Mouse (Mus musculus) lung, postnatal 0 days (tissue): ENCODE measurements around the gene Shroom3. TPM values are rescaled to one million over a fixed set of nuclear protein-coding genes. Genes with fewer than 3 reads are reported as not detected.

Experiments used
- ATAC-seq: fragments of 200-750 bp; cut with Nextera tagmentation; 2 replicates; pipeline ENCODE4 v1.8.0; 2017; ENCODE audit warnings: moderate library complexity
- DNase-seq: peaks from one replicate; pipeline ENCODE4 v3.0.0-alpha.2; 2016; ENCODE audit warnings: low spot score
- H3K27ac ChIP-seq: fragments of 300-500 bp; sonication (generic); 2 replicates; pipeline ENCODE4 v1.5.1; 2014; ENCODE audit warnings: antibody characterized with exemption, mild to moderate bottlenecking, low read length, mixed read lengths
- H3K27me3 ChIP-seq: fragments of 300-500 bp; sonication (generic); replicated peaks from 2 replicates; pipeline ENCODE4 v1.6.1; 2014; ENCODE audit warnings: low read length, mixed read lengths; ENCODE audit not compliant: insufficient read depth
- H3K36me3 ChIP-seq: fragments of 300-500 bp; sonication (generic); 2 replicates; pipeline ENCODE4 v1.6.1; 2014; ENCODE audit warnings: low read length, mixed read lengths; ENCODE audit not compliant: insufficient read depth
- H3K4me1 ChIP-seq: fragments of 300-500 bp; sonication (generic); 2 replicates; pipeline ENCODE4 v1.6.1; 2014; ENCODE audit warnings: antibody characterized with exemption, low read depth, low read length, mixed read lengths; ENCODE audit not compliant: insufficient read depth
- H3K4me2 ChIP-seq: fragments of 300-500 bp; sonication (generic); replicated peaks from 2 replicates; pipeline ENCODE4 v1.6.1; 2014; ENCODE audit warnings: low read depth, mild to moderate bottlenecking, low read length, moderate library complexity, mixed read lengths
- H3K4me3 ChIP-seq: fragments of 300-500 bp; sonication (generic); 2 replicates; pipeline ENCODE4 v1.5.1; 2014; ENCODE audit warnings: low read depth, low read length
- H3K9ac ChIP-seq: fragments of 300-500 bp; sonication (generic); replicated peaks from 2 replicates; pipeline ENCODE4 v1.6.1; 2014; ENCODE audit warnings: low read depth, mild to moderate bottlenecking
- H3K9me3 ChIP-seq: fragments of 300-500 bp; sonication (generic); 2 replicates; pipeline ENCODE4 v1.6.1; 2016; ENCODE audit warnings: low read length, mixed read lengths
- CTCF ChIP-seq: IDR thresholded peaks from 2 replicates; pipeline ENCODE4 v1.5.1; 2016; ENCODE audit warnings: antibody characterized with exemption, mild to moderate bottlenecking
- EP300 ChIP-seq: IDR thresholded peaks from 2 replicates; pipeline ENCODE4 v1.6.1; 2016; ENCODE audit warnings: antibody characterized with exemption, mild to moderate bottlenecking, control low read depth
- WGBS: fragments of 180-500 bp; shearing (Covaris S2); extraction: QIAGEN DNeasy Blood & Tissue Kit; methylation state at CpG from one replicate; pipeline ENCODE4 v1.1.7; 2014; 5-methylcytosine and 5-hydroxymethylcytosine counted together
- polyA plus RNA-seq: library from polyadenylated mRNA; unstranded; fragments of >200 nt; fragmentation: Nextera tagmentation; extraction: Ambion mirVana; gene quantifications from 2 replicates; pipeline ENCODE4 v1.2.1, GENCODE M21; 2015

Shroom3 gene
- polyA plus RNA-seq, 1 experiment from 2014 or later: 8.8 TPM

DNA sequence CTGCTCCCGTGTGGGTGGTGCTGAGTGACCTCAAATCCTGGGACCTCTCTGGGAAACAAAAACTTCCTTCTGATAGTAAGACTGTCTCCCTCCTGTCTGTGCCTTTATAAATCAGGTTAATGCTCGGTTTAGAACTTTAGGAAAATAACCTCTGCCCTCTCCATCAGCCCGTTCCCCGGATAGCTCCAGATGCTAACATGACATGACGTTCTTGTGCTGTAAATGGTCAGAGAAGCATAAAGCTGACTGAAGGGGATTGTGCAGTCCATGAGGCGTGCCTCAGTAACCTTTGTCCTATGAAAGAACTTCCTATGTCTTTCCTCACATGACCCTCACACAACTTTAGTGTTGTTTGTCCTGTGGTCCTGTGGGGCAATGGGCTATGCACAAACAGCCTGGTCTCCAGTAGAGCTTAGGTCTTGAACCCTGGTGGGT, 84.6 kb downstream of the Shroom3 start:
- Histone ChIP-seq H3K9ac (no peak overlapping the region), H3K36me3 (no peaks in the 10 kb centered on the region), H3K4me3 (no peak overlapping the region), H3K4me1 (peaks cover 2% of the 10 kb centered on the region; the same call in 1 of the 2 replicates), H3K9me3 (no peaks in the 10 kb centered on the region), H3K27me3 (no peaks in the 10 kb centered on the region), H3K27ac (no peak overlapping the region), H3K4me2 (no peak overlapping the region)
- DNase-seq (no peak), ATAC-seq (no peak)
- WGBS: 49% methylated on average over 6 of the region's 6 CpGs
- no peak for TF ChIP-seq EP300
- TF ChIP-seq CTCF: no peak

DNA sequence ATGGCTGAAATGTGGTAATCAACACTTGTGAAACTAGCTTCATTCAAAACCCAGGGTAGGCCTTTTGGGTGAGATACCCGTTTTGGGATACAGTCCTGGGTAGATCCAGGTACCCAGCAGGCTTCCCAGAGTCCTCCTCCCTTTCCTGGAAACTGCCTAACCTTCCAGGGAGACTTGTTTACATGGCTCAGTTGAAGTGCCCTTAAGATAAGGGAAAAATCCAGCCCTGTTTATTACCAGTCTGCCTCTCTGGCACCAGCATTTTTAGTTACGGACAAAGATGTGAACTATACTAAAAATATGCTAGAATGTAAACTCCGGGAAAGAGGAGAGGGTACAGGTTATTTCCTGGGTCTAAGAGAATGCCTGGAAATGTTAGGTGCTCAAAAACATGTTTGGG, 90.6 kb downstream of the Shroom3 start:
- peak; percentile 99 for TF ChIP-seq EP300
- TF ChIP-seq CTCF: no peak
- H3K4me1 ChIP-seq: no peaks in the 10 kb centered on the region
- no peak overlapping the region for H3K4me3 ChIP-seq
- no peaks in the 10 kb centered on the region for H3K9me3 ChIP-seq
- 16% methylated on average over 3 of the region's 3 CpGs for WGBS
- peak; percentile 85 for ATAC-seq
- no peaks in the 10 kb centered on the region for H3K36me3 ChIP-seq
- H3K27me3 ChIP-seq: no peaks in the 10 kb centered on the region
- H3K27ac ChIP-seq: no peak overlapping the region
- H3K9ac ChIP-seq: no peak overlapping the region
- H3K4me2 ChIP-seq: no peak overlapping the region
- DNase-seq: peak; percentile 76

DNA sequence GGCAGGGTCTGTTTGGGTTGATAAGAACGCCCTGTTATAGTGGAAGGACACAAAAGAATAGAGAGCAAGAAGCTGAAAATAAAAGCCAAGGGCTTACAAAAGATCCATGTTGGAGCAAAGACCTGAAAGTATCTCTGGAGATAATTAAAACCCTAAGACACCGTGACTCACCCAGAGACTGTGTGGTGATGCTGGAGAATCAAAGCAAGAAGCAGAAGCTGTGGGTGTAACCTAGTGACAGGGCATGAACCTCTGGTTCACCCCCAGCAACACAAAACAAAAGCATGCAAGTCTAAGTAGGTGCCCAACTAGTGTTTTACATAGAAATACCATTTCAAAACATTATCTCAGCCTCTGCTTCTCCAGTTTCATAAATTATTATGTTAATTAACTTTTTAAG, 91.2 kb downstream of the Shroom3 start:
- no peaks in the 10 kb centered on the region for H3K4me1 ChIP-seq
- no peak overlapping the region for H3K4me3 ChIP-seq
- ATAC-seq (peak; percentile 25; the same call in 1 of the 2 replicates), DNase-seq (no peak)
- 44% methylated on average over 2 of the region's 2 CpGs for WGBS
- no peaks in the 10 kb centered on the region for H3K36me3 ChIP-seq
- no peak overlapping the region for H3K9ac ChIP-seq
- H3K27ac ChIP-seq: 0 out of 2 replicates have a peak overlapping the region, but pooled peaks have one; percentile 28
- H3K27me3 ChIP-seq: no peaks in the 10 kb centered on the region
- no peak overlapping the region for H3K4me2 ChIP-seq
- TF ChIP-seq CTCF (no peak), EP300 (no peak)
- H3K9me3 ChIP-seq: no peaks in the 10 kb centered on the region

DNA sequence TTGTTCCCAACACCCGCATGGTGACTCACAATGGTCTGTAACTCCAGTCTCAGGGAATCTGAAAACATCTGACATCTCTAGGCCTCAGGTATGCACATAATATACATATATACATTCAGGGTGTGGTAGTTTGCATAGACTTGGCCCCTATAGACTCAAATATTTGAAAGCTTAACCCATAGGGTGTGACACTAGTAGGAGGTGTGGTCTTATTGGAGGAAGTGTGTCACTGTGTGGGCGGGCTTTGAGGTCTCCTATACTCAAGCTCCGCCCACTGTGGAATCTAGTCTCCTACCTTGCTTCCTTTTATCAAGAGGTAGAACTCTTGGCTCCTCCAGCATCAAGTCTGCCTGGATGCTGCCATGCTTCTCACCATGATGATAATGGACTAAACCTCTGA, 91.7 kb downstream of the Shroom3 start:
- Histone ChIP-seq H3K4me2 (no peak overlapping the region), H3K4me1 (no peaks in the 10 kb centered on the region), H3K27ac (no peak overlapping the region), H3K36me3 (no peaks in the 10 kb centered on the region), H3K9ac (no peak overlapping the region), H3K4me3 (no peak overlapping the region), H3K27me3 (no peaks in the 10 kb centered on the region), H3K9me3 (no peaks in the 10 kb centered on the region)
- DNase-seq (no peak), ATAC-seq (no peak)
- TF ChIP-seq EP300: no peak
- TF ChIP-seq CTCF: no peak
- 91% methylated on average over 3 of the region's 3 CpGs for WGBS

DNA sequence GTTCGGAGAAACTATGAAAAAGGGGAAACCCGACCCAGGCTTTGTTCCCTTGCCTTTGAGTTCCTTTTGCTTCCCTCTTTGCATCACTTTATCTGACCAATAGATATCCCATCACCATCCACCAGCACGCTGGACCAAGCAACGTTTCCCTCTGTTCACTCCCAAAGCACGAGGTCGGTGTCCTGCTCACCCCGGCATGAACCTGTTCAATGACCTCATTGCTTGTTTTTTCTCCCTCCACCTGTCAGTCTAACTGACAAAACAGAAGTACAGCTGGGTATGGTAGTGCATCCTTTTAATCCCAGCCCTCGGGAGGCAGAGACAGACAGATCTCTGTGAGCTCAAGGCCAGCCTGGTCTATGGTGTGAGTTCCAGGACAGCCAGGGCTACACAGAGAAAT, 95.2 kb downstream of the Shroom3 start:
- Histone ChIP-seq H3K4me1 (no peaks in the 10 kb centered on the region), H3K9ac (no peak overlapping the region), H3K4me2 (no peak overlapping the region), H3K9me3 (no peaks in the 10 kb centered on the region), H3K36me3 (no peaks in the 10 kb centered on the region), H3K27me3 (no peaks in the 10 kb centered on the region), H3K4me3 (no peak overlapping the region), H3K27ac (no peak overlapping the region)
- TF ChIP-seq EP300: no peak
- TF ChIP-seq CTCF: no peak
- 57% methylated on average over 8 of the region's 8 CpGs for WGBS
- no peak for ATAC-seq
- DNase-seq: no peak

DNA sequence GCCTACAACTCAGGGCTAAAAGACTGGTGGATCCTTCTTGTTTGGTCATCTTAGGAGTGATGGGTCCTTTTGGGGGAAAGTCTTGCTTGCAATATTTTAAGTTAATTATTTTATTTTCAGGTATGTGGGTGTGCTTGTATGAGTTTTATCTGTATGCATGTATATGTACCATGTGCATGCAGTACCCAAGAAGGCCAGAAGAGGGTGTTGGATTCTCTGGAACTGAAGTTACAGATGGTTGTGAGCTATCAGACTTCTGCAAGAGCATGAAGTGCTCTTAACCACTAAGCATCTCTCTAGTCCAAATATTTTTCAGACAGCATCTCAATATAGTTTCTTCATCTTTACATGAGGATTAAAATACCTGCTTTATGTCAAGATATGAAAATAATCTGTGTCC, 97.8 kb downstream of the Shroom3 start:
- H3K9me3 ChIP-seq: no peaks in the 10 kb centered on the region
- no peak overlapping the region for H3K4me3 ChIP-seq
- no peak overlapping the region for H3K27ac ChIP-seq
- no peak for TF ChIP-seq EP300
- TF ChIP-seq CTCF: peak; percentile 38
- no peaks in the 10 kb centered on the region for H3K36me3 ChIP-seq
- no peak for ATAC-seq
- no peak overlapping the region for H3K4me2 ChIP-seq
- no peaks in the 10 kb centered on the region for H3K27me3 ChIP-seq
- H3K4me1 ChIP-seq: no peaks in the 10 kb centered on the region
- H3K9ac ChIP-seq: no peak overlapping the region
- no peak for DNase-seq
